Mouse (Mus musculus): Measurements from ENCODE around the gene Csnka2ip. TPM values are rescaled to one million over a fixed set of nuclear protein-coding genes. Genes with fewer than 3 reads are reported as not detected.

Gene Csnka2ip
- total and polyA plus RNA-seq, 3 experiments, result not detected

- no peaks in the 10 kb centered on the region for H3K27me3 ChIP-seq (replicated peaks)
- H3K36me3 ChIP-seq (replicated peaks in 1 of 2; ENCODE audit: control insufficient read depth in 1 of 2, insufficient read depth in 1 of 2, low read length in 1 of 2), result no peaks in the 10 kb centered on the region
- H3K9ac ChIP-seq (ENCODE audit: insufficient read depth, low read depth), result no peak overlapping the region
- no peak for TF ChIP-seq BHLHE40 (IDR thresholded peaks at IDR 0.05; ENCODE audit: low read depth, low read length)
- H3K9me3 ChIP-seq (replicated peaks; ENCODE audit: low read length), result no peaks in the 10 kb centered on the region
- H3K4me2 ChIP-seq (ENCODE audit: insufficient read depth, low read depth, poor library complexity, severe bottlenecking), result no peak overlapping the region
- dilution Hi-C loops (cut with MboI; ENCODE audit: extremely low pct_ligation_motif_present, extremely low pct_unique_long_range_greater_than_20kb, low sequenced_read_pairs) (no loop called here), in situ Hi-C loops (cut with MboI; ENCODE audit: low pct_ligation_motif_present, low pct_unique_long_range_greater_than_20kb, low sequenced_read_pairs) (no loop called here)
- no peaks in the 10 kb centered on the region for H3K79me2 ChIP-seq (replicated peaks; ENCODE audit: control insufficient read depth, extremely low read depth, insufficient read depth, poor library complexity, severe bottlenecking)
- H3K27ac ChIP-seq (ENCODE audit: insufficient read depth, low read depth), result no peak overlapping the region
- no peak overlapping the region for H3K4me3 ChIP-seq (replicated peaks in 1 of 3; ENCODE audit: low read depth in 2 of 3, low read length in 2 of 3, poor library complexity in 1 of 3)
- DNase-seq (ENCODE audit: extremely low read depth), result no peak
- H3K4me1 ChIP-seq (ENCODE audit: control insufficient read depth in 1 of 2, insufficient read depth in 2 of 2), result no peaks in the 10 kb centered on the region
Measured at GRCm38 (mm10) chr16:64526883-64527282, 75.3 kb downstream of the Csnka2ip start.

DNA sequence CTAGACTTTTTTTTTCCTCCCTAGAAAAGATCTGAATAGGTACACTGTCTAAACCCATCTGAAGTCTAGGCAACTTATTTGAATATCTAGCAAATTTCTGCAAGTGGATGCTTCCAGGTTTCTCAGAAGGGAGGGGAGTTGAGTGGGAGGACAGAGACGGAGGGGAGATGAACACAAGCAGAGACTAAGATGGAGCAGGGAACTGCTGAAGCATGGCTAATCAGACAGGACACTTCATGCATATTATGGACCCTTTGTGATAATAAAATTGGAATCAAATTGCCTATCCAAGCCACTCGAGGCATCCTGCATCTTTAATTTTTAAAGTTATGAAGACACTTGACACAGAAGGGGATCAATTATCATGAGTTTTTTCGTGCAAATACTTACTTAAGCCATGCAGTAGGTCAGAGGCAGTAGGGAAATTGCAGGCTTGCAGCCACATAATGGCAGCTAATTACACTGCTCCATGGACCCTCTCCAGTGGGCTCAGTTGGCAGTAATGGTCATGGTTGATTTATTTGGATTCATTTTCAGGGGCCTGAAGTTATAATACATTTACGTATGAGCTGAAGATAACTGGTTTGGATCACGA lies 78.1 kb downstream of the Csnka2ip start:
- Histone ChIP-seq H3K79me2 (replicated peaks; ENCODE audit: control insufficient read depth, extremely low read depth, insufficient read depth, poor library complexity, severe bottlenecking) (no peaks in the 10 kb centered on the region), H3K4me1 (ENCODE audit: control insufficient read depth in 1 of 2, insufficient read depth in 2 of 2) (no peaks in the 10 kb centered on the region), H3K36me3 (replicated peaks in 1 of 2; ENCODE audit: control insufficient read depth in 1 of 2, insufficient read depth in 1 of 2, low read length in 1 of 2) (no peaks in the 10 kb centered on the region), H3K9me3 (replicated peaks; ENCODE audit: low read length) (no peaks in the 10 kb centered on the region), H3K4me2 (ENCODE audit: insufficient read depth, low read depth, poor library complexity, severe bottlenecking) (no peak overlapping the region), H3K27ac (ENCODE audit: insufficient read depth, low read depth) (no peak overlapping the region), H3K4me3 (replicated peaks in 1 of 3; ENCODE audit: low read depth in 2 of 3, low read length in 2 of 3, poor library complexity in 1 of 3) (no peak overlapping the region), H3K27me3 (replicated peaks) (no peaks in the 10 kb centered on the region), H3K9ac (ENCODE audit: insufficient read depth, low read depth) (no peak overlapping the region)
- no peak for DNase-seq (ENCODE audit: extremely low read depth)
- TF ChIP-seq GABPA (IDR thresholded peaks at IDR 0.05; ENCODE audit: insufficient replicate concordance, low read depth, low read length) (no peak), CTCF (conservative IDR thresholded peaks at IDR 0.05 in 1 of 2, IDR thresholded peaks at IDR 0.05 in 1 of 2; ENCODE audit: low read depth in 2 of 2, low read length in 2 of 2) (no peak), CHD2 (IDR thresholded peaks at IDR 0.05; ENCODE audit: low read length) (no peak), ZMIZ1 (IDR thresholded peaks at IDR 0.05; ENCODE audit: low read depth, low read length) (no peak), MXI1 (IDR thresholded peaks at IDR 0.05; ENCODE audit: low read depth, low read length) (no peak), ZC3H11A (IDR thresholded peaks at IDR 0.05; ENCODE audit: low read depth, low read length) (no peak), MYC (IDR thresholded peaks at IDR 0.05; ENCODE audit: low read depth, low read length) (no peak), MAX (IDR thresholded peaks at IDR 0.05; ENCODE audit: low read length) (no peak), TBP (conservative IDR thresholded peaks at IDR 0.05; ENCODE audit: low read depth, low read length) (no peak), UBTF (IDR thresholded peaks at IDR 0.05; ENCODE audit: low read depth, low read length) (no peak), ZNF384 (IDR thresholded peaks at IDR 0.05; ENCODE audit: low read depth, low read length) (no peak)
- dilution Hi-C loops (cut with MboI; ENCODE audit: extremely low pct_ligation_motif_present, extremely low pct_unique_long_range_greater_than_20kb, low sequenced_read_pairs), result no loop called here
- in situ Hi-C loops (cut with MboI; ENCODE audit: low pct_ligation_motif_present, low pct_unique_long_range_greater_than_20kb, low sequenced_read_pairs), result no loop called here

DNA sequence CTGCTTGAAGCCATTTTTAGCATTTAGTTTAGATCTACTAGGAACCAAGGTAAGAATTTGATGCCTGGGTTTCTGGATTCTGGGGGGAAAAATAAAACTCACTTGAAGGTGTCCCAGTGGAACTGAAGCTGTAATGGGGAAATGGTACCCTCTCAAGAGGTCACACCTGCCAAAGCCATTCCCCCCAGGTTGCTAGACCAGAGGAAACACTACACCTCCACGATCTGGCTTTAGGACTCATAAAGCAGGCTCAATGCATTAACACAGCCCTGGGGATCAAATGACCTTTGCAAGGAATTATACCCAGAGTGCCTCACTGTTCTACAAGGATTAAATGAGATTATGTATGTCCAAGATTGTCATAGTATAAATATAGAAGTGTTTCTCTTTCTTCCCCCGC lies 88.8 kb downstream of the Csnka2ip start:
- no peak for DNase-seq (ENCODE audit: extremely low read depth)
- Histone ChIP-seq H3K4me1 (ENCODE audit: control insufficient read depth in 1 of 2, insufficient read depth in 2 of 2) (no peaks in the 10 kb centered on the region), H3K4me3 (replicated peaks in 1 of 3; ENCODE audit: low read depth in 2 of 3, low read length in 2 of 3, poor library complexity in 1 of 3) (no peak overlapping the region), H3K4me2 (ENCODE audit: insufficient read depth, low read depth, poor library complexity, severe bottlenecking) (no peak overlapping the region), H3K36me3 (replicated peaks in 1 of 2; ENCODE audit: control insufficient read depth in 1 of 2, insufficient read depth in 1 of 2, low read length in 1 of 2) (no peaks in the 10 kb centered on the region), H3K27ac (ENCODE audit: insufficient read depth, low read depth) (no peak overlapping the region), H3K9me3 (replicated peaks; ENCODE audit: low read length) (no peaks in the 10 kb centered on the region), H3K79me2 (replicated peaks; ENCODE audit: control insufficient read depth, extremely low read depth, insufficient read depth, poor library complexity, severe bottlenecking) (no peaks in the 10 kb centered on the region), H3K9ac (ENCODE audit: insufficient read depth, low read depth) (no peak overlapping the region), H3K27me3 (replicated peaks) (no peaks in the 10 kb centered on the region)
- dilution Hi-C loops (cut with MboI; ENCODE audit: extremely low pct_ligation_motif_present, extremely low pct_unique_long_range_greater_than_20kb, low sequenced_read_pairs), result no loop called here
- TF ChIP-seq ZKSCAN1 (IDR thresholded peaks at IDR 0.05; ENCODE audit: borderline replicate concordance, low read depth, low read length), result no peak
- TF ChIP-seq MYC (IDR thresholded peaks at IDR 0.05; ENCODE audit: low read depth, low read length), result no peak
- no peak for TF ChIP-seq CHD2 (IDR thresholded peaks at IDR 0.05; ENCODE audit: low read length)
- no peak for TF ChIP-seq CTCF (conservative IDR thresholded peaks at IDR 0.05 in 1 of 2, IDR thresholded peaks at IDR 0.05 in 1 of 2; ENCODE audit: low read depth in 2 of 2, low read length in 2 of 2)
- TF ChIP-seq EP300 (IDR thresholded peaks at IDR 0.05; ENCODE audit: low read length), result no peak
- no peak for TF ChIP-seq POLR2AphosphoS2 (IDR thresholded peaks at IDR 0.05; ENCODE audit: low read depth, low read length)
- TF ChIP-seq UBTF (IDR thresholded peaks at IDR 0.05; ENCODE audit: low read depth, low read length), result no peak
- TF ChIP-seq PAX5 (IDR thresholded peaks at IDR 0.05; ENCODE audit: low read length), result no peak
- no peak for TF ChIP-seq MAZ (IDR thresholded peaks at IDR 0.05; ENCODE audit: low read depth, low read length)
- TF ChIP-seq HCFC1 (IDR thresholded peaks at IDR 0.05; ENCODE audit: low read depth, low read length), result no peak
- TF ChIP-seq NRF1 (IDR thresholded peaks at IDR 0.05; ENCODE audit: low read depth, low read length), result no peak
- no peak for TF ChIP-seq POLR2A (IDR thresholded peaks at IDR 0.05; ENCODE audit: low read depth, low read length)
- no peak for TF ChIP-seq MAFK (IDR thresholded peaks at IDR 0.05; ENCODE audit: insufficient replicate concordance, low read length)
- no peak for TF ChIP-seq MEF2A (IDR thresholded peaks at IDR 0.05; ENCODE audit: borderline replicate concordance, low read depth, low read length)
- in situ Hi-C loops (cut with MboI; ENCODE audit: low pct_ligation_motif_present, low pct_unique_long_range_greater_than_20kb, low sequenced_read_pairs), result no loop called here

Measured in CH12.LX (cell line).